Mouse (Mus musculus) heart, adult 2 months (tissue): Measurements from ENCODE around the gene Cmtm8. TPM values are rescaled to one million over a fixed set of nuclear protein-coding genes. Genes with fewer than 3 reads are reported as not detected.

Experiments used
- DNase-seq, 2 experiments: peaks; one replicate each; pipeline ENCODE4 v3.0.0; 2021
- H3K27ac ChIP-seq: fragments of 200-600 bp; 2 replicates; pipeline ENCODE4 v1.8.1; 2022
- H3K27me3 ChIP-seq: fragments of 200-500 bp; 2 replicates; pipeline ENCODE4 v1.6.1; 2012; ENCODE audit warnings: mild to moderate bottlenecking, low read length, inconsistent platforms, mixed read lengths; ENCODE audit not compliant: control insufficient read depth, insufficient read depth
- H3K36me3 ChIP-seq: fragments of 200-500 bp; 2 replicates; pipeline ENCODE4 v1.6.1; 2012; ENCODE audit warnings: low read length, inconsistent platforms; ENCODE audit not compliant: control insufficient read depth, insufficient read depth
- H3K4me1 ChIP-seq: fragments of 200-500 bp; 2 replicates; pipeline ENCODE4 v1.6.1; 2011; ENCODE audit warnings: low read length; ENCODE audit not compliant: control insufficient read depth, insufficient read depth
- H3K4me3 ChIP-seq: fragments of 200-600 bp; 2 replicates; pipeline ENCODE4 v1.8.1; 2022
- H3K79me2 ChIP-seq: fragments of 200-500 bp; replicated peaks from 2 replicates; pipeline ENCODE4 v1.6.1; 2012; ENCODE audit warnings: mild to moderate bottlenecking, inconsistent platforms, low read length, moderate library complexity, mixed read lengths; ENCODE audit not compliant: control insufficient read depth, insufficient read depth
- H3K9ac ChIP-seq: fragments of 200-500 bp; 2 replicates; pipeline ENCODE4 v1.6.1; 2012; ENCODE audit warnings: low read depth, mild to moderate bottlenecking, control low read depth, inconsistent platforms, low read length, mixed read lengths
- CTCF ChIP-seq: fragments of 200-600 bp; IDR thresholded peaks from 2 replicates; pipeline ENCODE4 v1.8.1; 2022; ENCODE audit warnings: antibody characterized with exemption, mild to moderate bottlenecking, moderate library complexity
- EP300 ChIP-seq: fragments of 200-500 bp; IDR thresholded peaks from 2 replicates; pipeline ENCODE4 v1.6.1; 2011; ENCODE audit warnings: low read depth, low read length, control low read depth; ENCODE audit not compliant: insufficient read depth
- POLR2A ChIP-seq: fragments of 200-500 bp; IDR thresholded peaks from 2 replicates; pipeline ENCODE4 v1.6.1; 2011; ENCODE audit warnings: mild to moderate bottlenecking, low read depth, low read length, control low read depth; ENCODE audit not compliant: insufficient read depth
- WGBS: fragments of 180-500 bp; shearing (Covaris S2); methylation state at CpG from one replicate; pipeline ENCODE4 v1.1.7; 2018; 5-methylcytosine and 5-hydroxymethylcytosine counted together
- intact Hi-C: fragments of 180-260 bp; cut with DNase I; formaldehyde crosslinking; loops from one replicate; pipeline ENCODE4 v1.15.1; 2025
- polyA plus RNA-seq: library from polyadenylated mRNA; depleted of rRNA; stranded (reverse); fragments of >200 nt; gene quantifications from 2 replicates; pipeline ENCODE4 v1.2.3, GENCODE M21; 2012
- total RNA-seq, 2 experiments: library from RNA; stranded (reverse); gene quantifications; 2 replicates each; pipeline ENCODE4 v1.2.3; 2021

The Cmtm8 gene
- total and polyA plus RNA-seq, 3 experiments: 11.5 to 28.7 (median 11.9) TPM

DNA sequence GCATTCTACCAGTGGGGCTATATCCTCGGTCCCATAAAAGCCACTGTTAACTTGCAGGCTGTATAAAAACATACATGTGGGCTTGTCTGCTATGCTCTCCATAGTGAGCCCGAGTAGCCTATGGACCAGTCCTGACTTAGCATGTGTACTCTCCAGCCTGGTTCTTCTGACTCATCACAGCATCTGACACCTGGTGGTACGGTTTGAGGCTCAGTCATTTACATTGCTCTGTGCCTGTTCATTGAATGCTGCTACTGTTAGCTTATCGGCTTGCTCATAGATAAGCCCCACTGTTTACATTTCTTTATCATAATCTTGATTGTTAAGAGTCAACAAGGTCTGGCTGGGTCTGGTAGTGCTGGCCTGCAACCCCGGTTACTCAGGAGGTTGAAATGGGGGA is 35.3 kb downstream of the Cmtm8 start:
- intact Hi-C loops: no loop called here
- no peak for TF ChIP-seq POLR2A
- TF ChIP-seq EP300: no peak
- no peak for TF ChIP-seq CTCF
- H3K4me3 ChIP-seq: no peak overlapping the region
- no peaks in the 10 kb centered on the region for H3K36me3 ChIP-seq
- H3K4me1 ChIP-seq: peaks cover 9% of the 10 kb centered on the region
- H3K79me2 ChIP-seq: no peaks in the 10 kb centered on the region
- H3K9ac ChIP-seq: no peak overlapping the region
- no peaks in the 10 kb centered on the region for H3K27me3 ChIP-seq
- 67% methylated on average over 5 of the region's 5 CpGs for WGBS
- no peak for DNase-seq
- no peak overlapping the region for H3K27ac ChIP-seq

GRCm38 (mm10) chr9:114807261-114807660 is 36.7 kb downstream of the Cmtm8 start:
- intact Hi-C loops: no loop called here
- no peak for TF ChIP-seq POLR2A
- TF ChIP-seq CTCF: no peak
- TF ChIP-seq EP300: no peak
- DNase-seq: no peak
- Histone ChIP-seq H3K27me3 (no peaks in the 10 kb centered on the region), H3K4me1 (peaks cover 10% of the 10 kb centered on the region), H3K4me3 (no peak overlapping the region), H3K36me3 (no peaks in the 10 kb centered on the region), H3K79me2 (no peaks in the 10 kb centered on the region), H3K27ac (no peak overlapping the region), H3K9ac (no peak overlapping the region)
- 51% methylated on average over 8 of the region's 8 CpGs for WGBS

DNA sequence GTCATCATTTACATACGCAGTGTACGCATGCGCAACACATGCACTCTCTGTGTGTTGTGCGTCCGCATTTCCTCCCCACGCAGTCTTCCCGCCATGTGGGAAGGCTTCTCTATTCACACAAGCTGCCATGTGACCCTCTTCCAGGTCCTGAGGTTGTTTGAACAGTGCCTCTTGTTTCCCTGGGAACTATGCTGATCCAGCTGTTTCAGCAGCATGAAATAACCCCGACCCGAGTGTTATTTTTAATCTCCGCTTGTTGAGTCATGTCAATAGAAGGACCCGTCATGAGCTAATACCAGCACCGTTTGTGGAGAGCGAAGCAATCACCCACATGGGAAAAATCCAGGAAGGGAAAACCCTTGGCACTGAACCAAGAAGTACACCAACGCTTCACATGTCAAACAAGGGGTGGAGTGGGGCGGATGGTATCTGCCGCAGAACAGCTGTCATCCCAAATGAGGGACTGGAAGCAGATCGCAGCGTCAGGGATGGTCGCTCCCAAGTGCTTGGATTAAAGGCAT is 38.7 kb downstream of the Cmtm8 start:
- Histone ChIP-seq H3K4me3 (no peak overlapping the region; the same call in 1 of the 2 replicates), H3K79me2 (no peaks in the 10 kb centered on the region), H3K9ac (no peak overlapping the region), H3K4me1 (peaks cover 9% of the 10 kb centered on the region), H3K36me3 (no peaks in the 10 kb centered on the region), H3K27ac (peak overlapping the region; percentile 18; the same call in 1 of the 2 replicates), H3K27me3 (no peaks in the 10 kb centered on the region)
- peak; percentile 50 to 59 for DNase-seq
- TF ChIP-seq POLR2A (no peak), EP300 (no peak)
- 14% methylated on average over 19 of the region's 19 CpGs for WGBS
- intact Hi-C loops: loop anchor here (2.0 kb wide), 1 partner anchor 40 kb away; the partner anchor contains the start of gene Cmtm8

DNA sequence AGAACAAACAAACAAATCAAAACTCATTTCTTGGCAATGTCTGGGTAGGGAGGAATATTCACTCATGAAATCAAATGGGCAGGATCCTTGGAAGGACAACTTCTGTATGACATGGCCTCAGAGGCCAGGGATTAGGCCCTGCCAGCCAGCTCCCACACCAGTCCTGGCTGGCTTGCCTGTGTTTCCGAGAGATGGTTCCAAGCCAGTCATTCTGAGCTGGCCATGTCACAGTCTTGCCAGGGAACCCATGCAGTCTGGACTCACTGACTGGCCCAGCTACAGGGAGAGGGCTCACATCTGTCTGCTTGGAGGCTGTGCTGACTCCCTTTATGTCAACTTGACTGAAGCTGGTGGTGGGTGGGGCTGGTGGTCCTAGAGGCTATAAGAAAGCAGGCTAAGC is 41.8 kb downstream of the Cmtm8 start:
- H3K4me1 ChIP-seq: peaks cover 10% of the 10 kb centered on the region
- DNase-seq: peak; percentile 50 to 78
- intact Hi-C loops: no loop called here
- H3K9ac ChIP-seq: no peak overlapping the region
- no peak overlapping the region; the same call in 1 of the 2 replicates for H3K27ac ChIP-seq
- TF ChIP-seq EP300 (0 out of 2 replicates have a peak, but pooled peaks have one; percentile 33), POLR2A (no peak)
- 42% methylated on average over 1 of the region's 1 CpGs for WGBS
- H3K4me3 ChIP-seq: no peak overlapping the region
- no peaks in the 10 kb centered on the region for H3K27me3 ChIP-seq
- no peaks in the 10 kb centered on the region for H3K36me3 ChIP-seq
- H3K79me2 ChIP-seq: no peaks in the 10 kb centered on the region

DNA sequence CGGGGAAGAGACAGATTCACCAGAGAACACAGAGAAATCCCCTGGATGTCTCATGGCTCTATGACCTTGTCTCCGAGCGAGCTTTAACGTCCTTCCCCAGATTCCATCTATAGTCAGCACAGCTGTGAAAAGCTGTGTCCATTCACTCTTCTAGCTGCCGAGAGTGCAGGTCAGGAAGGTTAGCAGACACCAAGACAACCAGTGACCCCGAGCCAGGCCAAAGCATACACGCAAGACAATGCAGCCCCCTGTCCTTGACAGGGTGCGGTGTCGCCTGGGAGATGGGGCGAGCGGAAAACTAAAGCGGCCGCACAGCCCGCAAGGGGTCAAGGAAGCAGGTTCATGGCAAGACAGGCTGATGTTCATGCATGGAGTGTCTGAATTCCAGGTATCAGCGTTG is 42.7 kb downstream of the Cmtm8 start:
- no peak overlapping the region for H3K9ac ChIP-seq

GRCm38 (mm10) chr9:114799498-114800107 is 44.4 kb downstream of the Cmtm8 start:
- intact Hi-C loops: loop anchor here (2.0 to 5.0 kb wide), 3 partner anchors 113 to 288 kb away; no protein-coding TSS in a partner anchor
- 71% methylated on average over 10 of the region's 10 CpGs for WGBS
- TF ChIP-seq POLR2A: no peak
- TF ChIP-seq EP300: no peak
- no peak for TF ChIP-seq CTCF
- H3K4me3 ChIP-seq: no peak overlapping the region
- H3K79me2 ChIP-seq: no peaks in the 10 kb centered on the region
- H3K36me3 ChIP-seq: no peaks in the 10 kb centered on the region
- no peak overlapping the region for H3K9ac ChIP-seq
- no peaks in the 10 kb centered on the region for H3K27me3 ChIP-seq
- DNase-seq: no peak
- H3K27ac ChIP-seq: no peak overlapping the region
- H3K4me1 ChIP-seq: peaks cover 3% of the 10 kb centered on the region

More for the DNA sequence above, 42.7 kb downstream of the Cmtm8 start:
- intact Hi-C loops: no loop called here
- H3K4me3 ChIP-seq: no peak overlapping the region
- H3K27ac ChIP-seq: no peak overlapping the region
- H3K36me3 ChIP-seq: no peaks in the 10 kb centered on the region
- no peak for TF ChIP-seq POLR2A
- no peak for TF ChIP-seq EP300
- no peak for TF ChIP-seq CTCF
- no peak for DNase-seq
- H3K4me1 ChIP-seq: peaks cover 10% of the 10 kb centered on the region
- no peaks in the 10 kb centered on the region for H3K27me3 ChIP-seq
- no peaks in the 10 kb centered on the region for H3K79me2 ChIP-seq
- WGBS: 74% methylated on average over 15 of the region's 15 CpGs
